Mouse (Mus musculus): Measurements from ENCODE around the gene Hspa13. TPM values are rescaled to one million over a fixed set of nuclear protein-coding genes. Genes with fewer than 3 reads are reported as not detected.
A peak's percentile ranks its signal among the peaks of the same experiment; 100 is the strongest.

Hspa13 gene
- 2.5 and 4.7 TPM in 2 replicates for polyA plus RNA-seq (2011; ENCODE audit: insufficient read depth, insufficient read length, low replicate concordance, missing spikeins)

DNA sequence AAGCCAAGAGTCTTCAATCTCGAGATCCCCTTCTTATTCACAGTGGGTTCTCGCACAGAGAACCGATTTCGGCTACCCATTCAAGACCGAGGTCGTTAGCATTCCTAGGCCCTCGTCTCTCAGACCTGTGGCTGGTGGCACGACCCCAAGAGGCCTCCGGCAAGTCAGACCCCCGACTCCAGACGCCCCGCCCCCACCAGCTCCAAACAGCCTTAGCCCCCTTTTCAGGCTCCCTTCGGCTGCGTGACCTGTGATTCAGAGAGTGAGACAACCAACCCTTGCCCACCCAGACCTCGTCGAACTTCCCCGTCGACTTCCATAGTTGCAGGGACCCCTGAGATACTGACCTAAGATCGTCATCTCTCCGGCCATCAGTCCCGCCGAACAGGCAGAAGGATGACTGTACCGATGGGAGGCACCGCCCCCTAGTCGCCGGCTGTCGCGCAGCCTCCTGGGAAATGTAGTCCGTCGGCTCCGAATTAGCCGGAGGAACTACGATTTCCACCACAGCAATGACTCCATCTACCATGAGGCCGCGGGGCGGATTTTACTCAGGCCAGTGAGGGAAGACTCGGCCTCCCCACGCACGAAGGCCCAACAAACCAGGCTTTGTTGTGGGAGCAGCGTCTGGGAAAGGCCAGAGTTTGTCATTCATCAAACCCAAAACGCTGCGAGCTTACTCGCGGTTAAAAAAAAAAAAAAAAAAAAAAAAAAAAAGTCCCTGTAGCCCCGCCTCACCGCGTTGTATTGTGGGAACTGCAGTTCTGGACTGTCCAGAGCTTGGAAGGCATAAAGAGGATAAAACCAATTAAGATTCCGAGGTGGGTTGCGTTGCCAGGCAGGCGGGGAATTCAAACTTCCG, at the start of gene Hspa13:
Gene Hspa13, minus strand, starts transcription at position 717 of the 862 bp plus-strand sequence.
- WGBS: under 1% methylated on average over 51 of the region's 51 CpGs

GRCm38 (mm10) chr16:75779271-75779670, 12.4 kb upstream of the Hspa13 start:
- TF ChIP-seq POLR2A (IDR thresholded peaks at IDR 0.05; ENCODE audit: borderline replicate concordance, control insufficient read depth, low read depth, low read length) (no peak), CTCF (IDR thresholded peaks at IDR 0.05; ENCODE audit: control insufficient read depth, insufficient read depth, low read length) (peak; percentile 37)
- H3K4me1 ChIP-seq (ENCODE audit: control insufficient read depth, insufficient read depth, low read length): no peaks in the 10 kb centered on the region
- H3K4me3 ChIP-seq (replicated peaks; ENCODE audit: control insufficient read depth, low read depth, low read length): no peak overlapping the region
- H3K27ac ChIP-seq (ENCODE audit: control insufficient read depth, insufficient read depth, low read depth, low read length, poor library complexity): no peak overlapping the region
- WGBS: 12% methylated on average over 1 of the region's 1 CpGs

More for the DNA sequence above, at the start of gene Hspa13:
- H3K4me1 ChIP-seq (ENCODE audit: control insufficient read depth, insufficient read depth, low read length): no peaks in the 10 kb centered on the region
- TF ChIP-seq POLR2A (IDR thresholded peaks at IDR 0.05; ENCODE audit: borderline replicate concordance, control insufficient read depth, low read depth, low read length) (no peak), CTCF (IDR thresholded peaks at IDR 0.05; ENCODE audit: control insufficient read depth, insufficient read depth, low read length) (no peak)
- H3K27ac ChIP-seq (ENCODE audit: control insufficient read depth, insufficient read depth, low read depth, low read length, poor library complexity): peak within 1 kb of the TSS; percentile 41; the same call in 1 of the 2 replicates
- H3K4me3 ChIP-seq (replicated peaks; ENCODE audit: control insufficient read depth, low read depth, low read length): peak within 1 kb of the TSS; percentile 99

DNA sequence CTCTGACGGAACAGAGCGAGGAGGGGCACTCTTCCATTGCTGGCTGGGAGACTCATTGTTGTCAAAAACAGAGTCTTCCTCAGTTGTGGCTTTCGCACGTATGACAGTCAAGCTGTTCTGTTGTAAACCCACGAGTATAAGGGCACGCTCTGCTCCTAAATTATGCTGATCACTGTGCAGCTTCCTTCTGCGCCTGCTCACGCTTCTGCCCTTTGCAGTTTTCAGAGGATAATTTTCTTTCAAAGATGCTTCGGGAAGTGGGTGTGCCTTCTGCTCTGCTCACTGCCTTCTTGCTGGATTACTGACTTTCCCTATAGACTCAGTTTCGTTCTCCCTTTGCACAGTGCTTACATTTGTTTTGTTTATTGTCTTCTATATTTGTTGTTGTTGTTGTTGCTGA, 6.3 kb upstream of the Hspa13 start:
- 88% methylated on average over 10 of the region's 10 CpGs for WGBS

GRCm38 (mm10) chr16:75767250-75768002, 522 bp upstream of the Hspa13 start:
- Histone ChIP-seq H3K4me1 (ENCODE audit: control insufficient read depth, insufficient read depth, low read length) (no peaks in the 10 kb centered on the region), H3K27ac (ENCODE audit: control insufficient read depth, insufficient read depth, low read depth, low read length, poor library complexity) (no peak overlapping the region), H3K4me3 (replicated peaks; ENCODE audit: control insufficient read depth, low read depth, low read length) (peak overlapping the region; percentile 99)
- no peak for TF ChIP-seq POLR2A (IDR thresholded peaks at IDR 0.05; ENCODE audit: borderline replicate concordance, control insufficient read depth, low read depth, low read length)
- TF ChIP-seq CTCF (IDR thresholded peaks at IDR 0.05; ENCODE audit: control insufficient read depth, insufficient read depth, low read length): no peak
- 10% methylated on average over 21 of the region's 21 CpGs for WGBS

More for the DNA sequence above, 6.3 kb upstream of the Hspa13 start:
- TF ChIP-seq POLR2A (IDR thresholded peaks at IDR 0.05; ENCODE audit: borderline replicate concordance, control insufficient read depth, low read depth, low read length): no peak
- no peak for TF ChIP-seq CTCF (IDR thresholded peaks at IDR 0.05; ENCODE audit: control insufficient read depth, insufficient read depth, low read length)
- Histone ChIP-seq H3K4me3 (replicated peaks; ENCODE audit: control insufficient read depth, low read depth, low read length) (no peak overlapping the region), H3K4me1 (ENCODE audit: control insufficient read depth, insufficient read depth, low read length) (no peaks in the 10 kb centered on the region), H3K27ac (ENCODE audit: control insufficient read depth, insufficient read depth, low read depth, low read length, poor library complexity) (no peak overlapping the region)

- H3K27ac ChIP-seq (ENCODE audit: control insufficient read depth, insufficient read depth, low read depth, low read length, poor library complexity): no peak overlapping the region
- no peaks in the 10 kb centered on the region; the same call in 1 of the 2 replicates for H3K4me1 ChIP-seq (ENCODE audit: control insufficient read depth, insufficient read depth, low read length)
- no peak for TF ChIP-seq POLR2A (IDR thresholded peaks at IDR 0.05; ENCODE audit: borderline replicate concordance, control insufficient read depth, low read depth, low read length)
- WGBS: 18% methylated on average over 1 of the region's 1 CpGs
- no peak overlapping the region for H3K4me3 ChIP-seq (replicated peaks; ENCODE audit: control insufficient read depth, low read depth, low read length)
Observed at GRCm38 (mm10) chr16:75752876-75753275, 14.0 kb downstream of the Hspa13 start.

DNA sequence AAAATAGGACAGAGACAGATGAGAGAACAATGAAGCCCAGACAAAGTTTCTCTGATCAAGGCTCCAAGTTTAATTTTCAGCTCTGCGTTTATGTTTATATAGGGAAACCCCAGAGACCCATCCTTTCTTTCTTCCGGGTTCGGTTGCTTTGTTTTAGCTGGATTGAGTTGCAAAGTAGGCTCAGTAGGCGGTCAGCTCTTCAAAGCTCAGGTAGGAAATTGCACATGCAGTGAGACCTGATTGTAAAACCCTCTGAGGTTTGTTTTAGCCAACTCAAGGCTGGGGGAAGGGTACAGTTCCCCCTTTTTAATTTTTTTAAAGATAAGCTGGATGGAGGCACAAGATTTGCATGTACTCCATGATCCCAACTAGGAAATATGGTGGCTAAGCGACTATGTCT, 16.8 kb downstream of the Hspa13 start:
- Histone ChIP-seq H3K4me3 (replicated peaks; ENCODE audit: control insufficient read depth, low read depth, low read length) (no peak overlapping the region), H3K27ac (ENCODE audit: control insufficient read depth, insufficient read depth, low read depth, low read length, poor library complexity) (no peak overlapping the region), H3K4me1 (ENCODE audit: control insufficient read depth, insufficient read depth, low read length) (no peaks in the 10 kb centered on the region; the same call in 1 of the 2 replicates)
- 76% methylated on average over 5 of the region's 5 CpGs for WGBS
- TF ChIP-seq CTCF (IDR thresholded peaks at IDR 0.05; ENCODE audit: control insufficient read depth, insufficient read depth, low read length): no peak
- TF ChIP-seq POLR2A (IDR thresholded peaks at IDR 0.05; ENCODE audit: borderline replicate concordance, control insufficient read depth, low read depth, low read length): no peak

DNA sequence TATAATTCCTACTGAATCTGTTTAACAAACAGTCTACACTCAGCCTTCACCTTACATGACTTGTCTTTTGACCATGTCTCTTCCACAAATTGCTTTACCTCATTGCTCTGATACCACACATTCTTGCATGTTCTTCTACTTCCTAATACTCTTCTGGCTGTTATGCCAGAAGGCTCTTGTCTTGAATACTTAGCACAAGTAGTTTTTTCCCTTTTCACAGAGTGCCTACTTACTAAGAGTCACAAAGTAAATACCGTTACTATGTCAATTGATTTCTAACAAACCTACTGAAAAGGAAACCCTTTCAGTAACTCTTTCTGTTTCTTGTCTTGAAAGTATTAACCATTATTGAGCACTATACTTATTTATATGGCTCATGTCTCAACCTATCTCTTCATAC, 18.0 kb downstream of the Hspa13 start:
- Histone ChIP-seq H3K27ac (ENCODE audit: control insufficient read depth, insufficient read depth, low read depth, low read length, poor library complexity) (no peak overlapping the region), H3K4me3 (replicated peaks; ENCODE audit: control insufficient read depth, low read depth, low read length) (no peak overlapping the region), H3K4me1 (ENCODE audit: control insufficient read depth, insufficient read depth, low read length) (no peaks in the 10 kb centered on the region; the same call in 1 of the 2 replicates)
- 90% methylated on average over 1 of the region's 1 CpGs for WGBS
- no peak for TF ChIP-seq POLR2A (IDR thresholded peaks at IDR 0.05; ENCODE audit: borderline replicate concordance, control insufficient read depth, low read depth, low read length)
- TF ChIP-seq CTCF (IDR thresholded peaks at IDR 0.05; ENCODE audit: control insufficient read depth, insufficient read depth, low read length): no peak

- TF ChIP-seq CTCF (IDR thresholded peaks at IDR 0.05; ENCODE audit: control insufficient read depth, insufficient read depth, low read length): no peak
- TF ChIP-seq POLR2A (IDR thresholded peaks at IDR 0.05; ENCODE audit: borderline replicate concordance, control insufficient read depth, low read depth, low read length): no peak
- 78% methylated on average over 3 of the region's 3 CpGs for WGBS
- Histone ChIP-seq H3K27ac (ENCODE audit: control insufficient read depth, insufficient read depth, low read depth, low read length, poor library complexity) (no peak overlapping the region), H3K4me3 (replicated peaks; ENCODE audit: control insufficient read depth, low read depth, low read length) (no peak overlapping the region), H3K4me1 (ENCODE audit: control insufficient read depth, insufficient read depth, low read length) (no peaks in the 10 kb centered on the region)
Observed at GRCm38 (mm10) chr16:75744014-75744413, 22.9 kb downstream of the Hspa13 start.

Data from bone marrow, adult 2 months (tissue).